Mouse (Mus musculus) left cerebral cortex, postnatal 36 days (tissue): ENCODE measurements around the gene Dgkh. TPM values are rescaled to one million over a fixed set of nuclear protein-coding genes. Genes with fewer than 3 reads are reported as not detected.
A peak's percentile ranks its signal among the peaks of the same experiment; 100 is the strongest.
"Not testable (repeated sequence)": the region's sequence is repeated elsewhere in the genome, so short reads cannot be mapped to it uniquely, and the experiment has no call there.

Source experiments
- DNase-seq, 2 experiments: peaks; one replicate each; pipeline ENCODE4 v3.0.0; 2021 to 2022; ENCODE audit warnings: low spot score in 2 of 2, mixed read lengths in 1 of 2
- intact Hi-C: fragments of 180-260 bp; cut with DNase I; formaldehyde crosslinking; loops from one replicate; pipeline ENCODE4 v1.15.1; 2025
- total RNA-seq, 2 experiments: library from RNA; stranded (reverse); gene quantifications; 2 replicates each; pipeline ENCODE4 v1.2.3; 2021

Gene Dgkh
- total RNA-seq, 2 experiments from 2014 or later: 70.7 to 78.6 TPM

GRCm38 (mm10) chr14:78724414-78725306 is 7.9 kb downstream of the Dgkh start:
- intact Hi-C loops: no loop called here
- DNase-seq: peak in 1 of 2 experiments; percentile 71

- intact Hi-C loops, DNase-seq: not testable (repeated sequence)
Observed at GRCm38 (mm10) chr14:78723655-78724054, 8.9 kb downstream of the Dgkh start.

- DNase-seq: no peak
- intact Hi-C loops: no loop called here
Observed at GRCm38 (mm10) chr14:78722031-78722430, 10.5 kb downstream of the Dgkh start.

GRCm38 (mm10) chr14:78716035-78716434 is 16.5 kb downstream of the Dgkh start:
- intact Hi-C loops: no loop called here
- no peak for DNase-seq

- peak in 1 of 2 experiments; percentile 53 for DNase-seq
- intact Hi-C loops: no loop called here
Observed at GRCm38 (mm10) chr14:78712565-78713148, 19.9 kb downstream of the Dgkh start.

- intact Hi-C loops: no loop called here
- DNase-seq: no peak
Observed at GRCm38 (mm10) chr14:78710647-78711046, 21.9 kb downstream of the Dgkh start.

- no peak for DNase-seq
- intact Hi-C loops: no loop called here
Observed at GRCm38 (mm10) chr14:78705616-78706015, 27.0 kb downstream of the Dgkh start.

- intact Hi-C loops: no loop called here
- DNase-seq: no peak
Observed at GRCm38 (mm10) chr14:78703989-78704388, 28.6 kb downstream of the Dgkh start.

DNA sequence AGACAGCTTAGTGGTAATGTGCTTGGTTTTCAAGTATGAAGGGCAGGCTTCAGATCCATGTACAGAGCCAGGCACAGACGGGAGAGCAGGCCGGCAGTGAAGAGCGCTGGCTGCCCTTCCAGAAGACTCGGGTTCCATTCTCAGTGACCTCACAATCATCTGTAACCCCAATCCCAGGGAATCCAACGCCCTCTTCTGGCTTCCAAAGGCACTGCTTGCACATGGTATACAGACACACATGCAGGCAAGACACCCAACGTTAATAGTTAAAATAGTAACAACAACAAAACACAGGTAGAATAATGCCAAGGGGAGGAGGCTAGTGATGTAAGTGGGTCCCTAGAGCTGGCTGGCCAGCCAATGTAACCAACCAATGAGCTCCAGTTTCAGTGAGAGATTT is 29.2 kb downstream of the Dgkh start:
- no peak for DNase-seq
- intact Hi-C loops: no loop called here

GRCm38 (mm10) chr14:78702048-78702447 is 30.5 kb downstream of the Dgkh start:
- intact Hi-C loops: no loop called here

GRCm38 (mm10) chr14:78701501-78701900 is 31.1 kb downstream of the Dgkh start:
- intact Hi-C loops: no loop called here
- DNase-seq: no peak

More at GRCm38 (mm10) chr14:78702048-78702447, 30.5 kb downstream of the Dgkh start:
- no peak for DNase-seq

GRCm38 (mm10) chr14:78701087-78701486 is 31.5 kb downstream of the Dgkh start:
- intact Hi-C loops: no loop called here
- DNase-seq: no peak

GRCm38 (mm10) chr14:78699634-78700033 is 32.9 kb downstream of the Dgkh start:
- intact Hi-C loops: no loop called here
- DNase-seq: no peak

GRCm38 (mm10) chr14:78699196-78699595 is 33.4 kb downstream of the Dgkh start:
- no peak for DNase-seq
- intact Hi-C loops: no loop called here

- no peak for DNase-seq
- intact Hi-C loops: no loop called here
Observed at GRCm38 (mm10) chr14:78694121-78694520, 38.5 kb downstream of the Dgkh start.

DNA sequence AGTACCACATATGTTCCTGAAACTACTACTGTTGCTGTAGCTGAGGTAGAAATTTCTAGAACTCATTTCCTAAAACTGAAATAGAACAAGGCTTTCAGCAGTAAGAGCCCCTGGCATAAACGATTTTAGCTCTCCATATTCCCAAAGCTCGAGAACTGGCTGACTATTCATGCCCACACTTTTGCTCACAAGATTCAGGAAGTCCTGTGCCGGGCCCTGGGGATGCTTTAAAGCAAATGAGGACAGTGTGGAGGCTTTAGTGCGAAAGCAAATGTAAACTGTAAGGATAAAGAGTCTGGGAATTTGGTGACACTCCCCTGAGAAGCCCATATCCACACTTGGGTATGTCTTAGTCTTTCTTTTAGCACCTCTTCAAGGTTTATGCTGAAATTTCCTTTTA is 40.0 kb downstream of the Dgkh start:
- intact Hi-C loops: no loop called here

DNA sequence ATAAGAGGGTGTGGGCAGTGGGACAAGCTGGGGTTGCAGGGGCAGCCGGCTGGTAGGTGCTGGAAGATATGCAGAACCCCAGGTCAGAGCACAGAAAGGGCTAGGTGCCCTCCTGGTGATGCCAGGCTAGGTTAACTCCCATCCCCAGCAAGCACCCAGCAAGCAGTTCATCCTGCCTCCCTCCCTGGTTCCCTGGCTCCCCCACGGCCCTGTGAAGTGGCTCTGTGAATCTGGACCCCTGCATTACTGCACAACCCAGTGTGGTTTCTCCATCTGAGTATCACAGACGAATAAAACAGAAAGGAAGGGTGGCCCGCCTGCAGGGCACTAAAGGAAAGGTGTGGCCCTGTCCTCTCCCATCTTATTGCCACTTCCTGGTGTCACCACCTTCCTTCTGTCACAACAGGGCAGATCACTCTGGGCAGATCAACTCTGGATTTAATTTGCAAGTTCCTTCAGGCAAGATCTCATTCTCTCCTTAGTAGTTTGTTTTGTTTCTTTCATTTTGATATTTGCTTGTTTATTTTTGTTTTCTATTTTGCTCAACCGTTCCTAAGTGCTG is 40.6 kb downstream of the Dgkh start:
- intact Hi-C loops: no loop called here
- no peak for DNase-seq

More for the DNA sequence above, 40.0 kb downstream of the Dgkh start:
- peak in 1 of 2 experiments; percentile 26 for DNase-seq

GRCm38 (mm10) chr14:78690883-78691282 is 41.7 kb downstream of the Dgkh start:
- no peak for DNase-seq

DNA sequence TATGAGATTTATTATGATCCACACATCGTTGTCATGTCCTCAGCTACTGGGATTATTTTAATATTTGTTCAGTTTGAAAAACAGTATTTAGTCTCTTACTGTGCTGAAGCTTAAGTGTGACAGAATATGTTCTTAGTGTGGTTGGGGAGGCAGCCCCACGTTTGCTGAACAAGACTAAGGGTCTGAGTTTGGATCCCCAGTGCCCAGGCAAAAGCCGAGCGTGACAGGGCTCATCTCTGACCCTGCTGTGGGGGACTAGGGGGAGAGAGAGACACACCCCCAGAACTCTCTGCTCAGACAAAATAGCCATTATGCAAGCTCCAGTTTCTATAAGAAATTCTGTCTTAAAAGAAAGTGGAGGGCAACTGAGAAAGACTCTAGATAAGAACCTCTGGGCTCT is 42.2 kb downstream of the Dgkh start:
- no peak for DNase-seq

More at GRCm38 (mm10) chr14:78690883-78691282, 41.7 kb downstream of the Dgkh start:
- intact Hi-C loops: no loop called here

GRCm38 (mm10) chr14:78689950-78690349 is 42.6 kb downstream of the Dgkh start:
- intact Hi-C loops: no loop called here
- DNase-seq: no peak

More for the DNA sequence above, 42.2 kb downstream of the Dgkh start:
- intact Hi-C loops: no loop called here

DNA sequence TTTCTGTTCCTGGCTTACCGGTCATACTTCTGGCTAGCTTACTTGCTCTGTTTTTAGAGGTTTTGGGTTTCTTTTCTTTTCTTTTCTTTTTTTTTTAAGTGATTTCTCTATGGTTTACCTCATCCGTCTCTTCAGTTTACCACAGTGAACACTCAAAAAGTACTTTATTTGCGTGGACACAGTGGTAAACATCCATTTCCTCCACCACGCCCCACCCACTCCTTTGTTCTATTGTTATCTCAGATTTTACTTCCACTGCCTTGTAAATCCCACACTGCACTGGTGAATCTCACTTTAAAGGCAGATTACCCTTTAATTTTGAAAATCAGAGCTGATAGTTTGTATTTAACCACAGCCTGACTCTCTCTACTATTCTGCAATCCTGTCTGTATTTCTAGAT is 44.9 kb downstream of the Dgkh start:
- no peak for DNase-seq
- intact Hi-C loops: no loop called here
